ENCODE assay signal across 26 mouse cellular contexts in the genomic region with DNA sequence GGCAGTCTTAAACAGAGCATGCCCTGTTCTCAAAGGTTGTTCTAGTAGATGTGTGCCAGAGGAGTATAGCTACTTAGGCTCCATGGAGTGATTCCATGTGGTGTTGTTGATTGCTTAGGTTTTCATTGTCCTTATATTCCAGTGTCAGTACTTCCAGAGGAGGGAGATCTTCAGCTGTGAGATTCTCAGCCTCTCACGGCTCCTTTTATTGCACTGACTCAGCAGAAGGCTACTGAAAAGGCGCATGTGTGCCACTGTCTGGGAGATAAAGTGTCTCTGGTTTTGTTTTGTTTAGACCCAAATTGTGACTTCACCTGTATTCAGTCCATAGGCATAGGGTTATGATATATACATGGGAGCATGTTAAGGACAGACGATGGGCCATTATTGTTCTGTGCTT. TPM values are rescaled to one million over a fixed set of nuclear protein-coding genes. Genes with fewer than 3 reads are reported as not detected.
DNase-seq lines count a peak whose midpoint lies in the region; ATAC-seq lines count a peak whose summit lies in the region.
"Had no signal": no experiment of that assay in that cellular context is flagged by ENCODE, and none has a peak within 500 bp of the region (broad histone marks: within the 10 kb centered on the region; RNA-seq: fewer than 3 reads in every experiment).

No protein-coding gene starts in this region.

- peaks cover 55% of the 10 kb centered on the region for H3K4me1 ChIP-seq in forebrain, embryonic 15.5 days
- no peaks in the 10 kb centered on the region for H3K4me1 ChIP-seq in forebrain, embryonic 11.5 days (replicated peaks; ENCODE audit: control insufficient read depth, insufficient read depth, low read length)
- peaks cover 53% of the 10 kb centered on the region for H3K4me1 ChIP-seq in hindbrain, embryonic 15.5 days (replicated peaks)
- no peaks in the 10 kb centered on the region; the same call in 1 of the 2 replicates for H3K4me1 ChIP-seq in hindbrain, embryonic 10.5 days (replicated peaks)
- H3K4me1 ChIP-seq in neural tube, embryonic 15.5 days = peaks cover 45% of the 10 kb centered on the region
- H3K4me1 ChIP-seq: embryonic facial prominence, embryonic 15.5 days; forebrain, embryonic 10.5 days; heart, embryonic 10.5 days had no signal

- no peaks in the 10 kb centered on the region for H3K27me3 ChIP-seq in forebrain, embryonic 15.5 days
- no peaks in the 10 kb centered on the region for H3K27me3 ChIP-seq in forebrain, embryonic 11.5 days (ENCODE audit: control insufficient read depth, insufficient read depth, low read length)
- H3K27me3 ChIP-seq in hindbrain, embryonic 15.5 days = no peaks in the 10 kb centered on the region
- no peaks in the 10 kb centered on the region for H3K27me3 ChIP-seq in hindbrain, embryonic 10.5 days (ENCODE audit: insufficient read depth, poor library complexity, severe bottlenecking)
- no peaks in the 10 kb centered on the region for H3K27me3 ChIP-seq in neural tube, embryonic 15.5 days (replicated peaks)
- H3K27me3 ChIP-seq: embryonic facial prominence, embryonic 15.5 days had no signal

- no peaks in the 10 kb centered on the region for H3K36me3 ChIP-seq in forebrain, embryonic 15.5 days
- no peaks in the 10 kb centered on the region for H3K36me3 ChIP-seq in forebrain, embryonic 11.5 days (ENCODE audit: control insufficient read depth, insufficient read depth, low read length)
- no peaks in the 10 kb centered on the region for H3K36me3 ChIP-seq in hindbrain, embryonic 15.5 days
- no peaks in the 10 kb centered on the region for H3K36me3 ChIP-seq in hindbrain, embryonic 10.5 days
- H3K36me3 ChIP-seq in neural tube, embryonic 15.5 days = no peaks in the 10 kb centered on the region
- H3K36me3 ChIP-seq: embryonic facial prominence, embryonic 15.5 days; forebrain, embryonic 10.5 days; G1E; heart, embryonic 10.5 days had no signal

- 0 out of 2 replicates have a peak overlapping the region, but pooled peaks have one; percentile 2 for H3K27ac ChIP-seq in forebrain, embryonic 15.5 days (replicated peaks)
- H3K27ac ChIP-seq in forebrain, embryonic 11.5 days (ENCODE audit: low read depth, low read length) = no peak overlapping the region
- 0 out of 2 replicates have a peak overlapping the region, but pooled peaks have one; percentile 7 for H3K27ac ChIP-seq in hindbrain, embryonic 15.5 days (replicated peaks)
- no peak overlapping the region for H3K27ac ChIP-seq in hindbrain, embryonic 10.5 days
- 0 out of 2 replicates have a peak overlapping the region, but pooled peaks have one; percentile 56 for H3K27ac ChIP-seq in neural tube, embryonic 15.5 days (replicated peaks)
- H3K27ac ChIP-seq: embryonic facial prominence, embryonic 15.5 days; forebrain, embryonic 10.5 days; heart, embryonic 10.5 days had no signal

- no peaks in the 10 kb centered on the region for H3K9me3 ChIP-seq in forebrain, embryonic 15.5 days
- H3K9me3 ChIP-seq in forebrain, embryonic 11.5 days (ENCODE audit: control insufficient read depth, low read length) = no peaks in the 10 kb centered on the region
- H3K9me3 ChIP-seq in hindbrain, embryonic 15.5 days = no peaks in the 10 kb centered on the region
- H3K9me3 ChIP-seq in hindbrain, embryonic 10.5 days = no peaks in the 10 kb centered on the region
- no peaks in the 10 kb centered on the region for H3K9me3 ChIP-seq in neural tube, embryonic 15.5 days (replicated peaks)
- H3K9me3 ChIP-seq: embryonic facial prominence, embryonic 15.5 days; forebrain, embryonic 10.5 days; heart, embryonic 10.5 days had no signal

- intact Hi-C loops in left cerebral cortex, postnatal 25 days (cut with DNase I) = loop anchor here (2.0 to 10.0 kb wide), 2 partner anchors 22 to 782 kb away; no protein-coding TSS in a partner anchor
- intact Hi-C loops in left cerebral cortex, postnatal 10 days (cut with DNase I) = no loop called here

- H3K4me2 ChIP-seq in forebrain, embryonic 15.5 days (replicated peaks) = no peak overlapping the region
- H3K4me2 ChIP-seq in forebrain, embryonic 11.5 days (ENCODE audit: low read depth, low read length, severe bottlenecking) = no peak overlapping the region
- no peak overlapping the region for H3K4me2 ChIP-seq in hindbrain, embryonic 15.5 days
- no peak overlapping the region for H3K4me2 ChIP-seq in neural tube, embryonic 15.5 days
- H3K4me2 ChIP-seq: embryonic facial prominence, embryonic 15.5 days had no signal

- WGBS in forebrain, embryonic 15.5 days = 64% methylated on average over 3 of the region's 3 CpGs
- 83% methylated on average over 3 of the region's 3 CpGs for WGBS in forebrain, embryonic 11.5 days
- WGBS in hindbrain, embryonic 15.5 days = 46% methylated on average over 3 of the region's 3 CpGs
- 82% methylated on average over 3 of the region's 3 CpGs for WGBS in hindbrain, embryonic 10.5 days
- 30% methylated on average over 3 of the region's 3 CpGs for WGBS in neural tube, embryonic 15.5 days

- no peak overlapping the region for H3K4me3 ChIP-seq in forebrain, embryonic 15.5 days
- H3K4me3 ChIP-seq in forebrain, embryonic 11.5 days (ENCODE audit: low read depth, low read length) = no peak overlapping the region
- H3K4me3 ChIP-seq in hindbrain, embryonic 15.5 days = no peak overlapping the region
- no peak overlapping the region for H3K4me3 ChIP-seq in hindbrain, embryonic 10.5 days
- no peak overlapping the region for H3K4me3 ChIP-seq in neural tube, embryonic 15.5 days (replicated peaks)
- H3K4me3 ChIP-seq: embryonic facial prominence, embryonic 15.5 days; erythroblast, embryonic 14.5 days; forebrain, embryonic 10.5 days; heart, embryonic 10.5 days had no signal

- ATAC-seq in forebrain, embryonic 15.5 days (replicated peaks) = no peak
- no peak for ATAC-seq in forebrain, embryonic 11.5 days (replicated peaks; ENCODE audit: low FRiP score)
- no peak for ATAC-seq in hindbrain, embryonic 15.5 days (ENCODE audit: low FRiP score, low read depth)
- peak; percentile 33 for ATAC-seq in neural tube, embryonic 15.5 days (ENCODE audit: low FRiP score)
- ATAC-seq: CD4-positive, CD25-positive, alpha-beta regulatory T cell, adult 4 months had no signal

- no peak for DNase-seq in forebrain, embryonic 11.5 days (ENCODE audit: low spot score)
- DNase-seq in hindbrain, embryonic 10.5 days (ENCODE audit: low spot score) = no peak
- peak; percentile 52 to 66 for DNase-seq in left cerebral cortex, postnatal 25 days (ENCODE audit: low spot score in 2 of 2)
- DNase-seq in left cerebral cortex, postnatal 10 days (ENCODE audit: extremely low spot score in 1 of 2, low spot score in 2 of 2) = no peak
- no peak for DNase-seq in testis, postnatal 14 days (ENCODE audit: low spot score)
- DNase-seq: adrenal gland, adult 8-10 months; adrenal gland, postnatal 36 days; B cell, adult 2 months; cerebellum, adult 11 months; cerebellum, adult 8-10 months; cerebellum, postnatal 14 days; embryo, embryonic 11 days; gastrocnemius, postnatal 10 days; heart, adult 18-20 months; heart, postnatal 10 days; heart, postnatal 4 days had no signal

- no peak overlapping the region for H3K9ac ChIP-seq in forebrain, embryonic 15.5 days (replicated peaks)
- no peak overlapping the region for H3K9ac ChIP-seq in forebrain, embryonic 11.5 days (ENCODE audit: low read length)
- H3K9ac ChIP-seq in hindbrain, embryonic 15.5 days = no peak overlapping the region
- H3K9ac ChIP-seq in neural tube, embryonic 15.5 days (replicated peaks) = no peak overlapping the region; the same call in 1 of the 2 replicates
- H3K9ac ChIP-seq: embryonic facial prominence, embryonic 15.5 days had no signal

RNA-seq across cellular contexts. Expression of gene Myt1l, which starts 28.2 kb away (rescaled TPM):
- polyA plus RNA-seq in forebrain, embryonic 15.5 days (2015; fragmentation: Nextera tagmentation; extraction: Ambion mirVana) = 246 and 254 TPM in 2 replicates
- 18.7 and 22.3 TPM in 2 replicates for polyA plus RNA-seq in forebrain, embryonic 11.5 days (2014; fragmentation: Nextera tagmentation; extraction: Ambion mirVana)
- 233 and 237 TPM in 2 replicates for polyA plus RNA-seq in hindbrain, embryonic 15.5 days (2015; fragmentation: Nextera tagmentation; extraction: Ambion mirVana)
- 3.5 and 12.1 TPM in 2 replicates for polyA plus RNA-seq in hindbrain, embryonic 10.5 days (2016; fragmentation: Nextera tagmentation; extraction: Ambion mirVana)
- total RNA-seq in left cerebral cortex, postnatal 25 days (2021) = 100 to 1,000 TPM; 218 to 245 TPM
- total RNA-seq in left cerebral cortex, postnatal 10 days (2021) = 100 to 1,000 TPM; 247 to 258 TPM
- 178 and 228 TPM in 2 replicates for polyA plus RNA-seq in neural tube, embryonic 15.5 days (2015; fragmentation: Nextera tagmentation; extraction: Ambion mirVana)
- total RNA-seq: common myeloid progenitor, adult 5-6 weeks; heart, adult 18-20 months had no signal
- polyA plus RNA-seq: erythroblast, embryonic 14.5 days; G1E; heart, embryonic 10.5 days had no signal

Comparison
In these comparisons a context has a peak if more than half of its experiments do, and no peak if none do; other contexts are left out.
1. H3K27ac ChIP-seq: peak in forebrain, embryonic 15.5 days (single experiment), hindbrain, embryonic 15.5 days (single experiment) and neural tube, embryonic 15.5 days (single experiment); none in forebrain, embryonic 11.5 days (single experiment) and hindbrain, embryonic 10.5 days (single experiment).
2. DNase-seq: peak in left cerebral cortex, postnatal 25 days (2 of 2); none in forebrain, embryonic 11.5 days (single experiment), hindbrain, embryonic 10.5 days (single experiment), left cerebral cortex, postnatal 10 days (0 of 2) and testis, postnatal 14 days (single experiment).